Mouse (Mus musculus) bone marrow macrophage, adult 2 months (primary cell): ENCODE measurements around the gene Acer2.

Source experiments
- CTCF ChIP-seq: IDR thresholded peaks from 2 replicates; pipeline ENCODE4 v1.5.1; 2012; ENCODE audit warnings: low read depth, mild to moderate bottlenecking, low read length, moderate library complexity
- POLR2A ChIP-seq: IDR thresholded peaks from 2 replicates; pipeline ENCODE4 v1.6.1; 2012; ENCODE audit warnings: mild to moderate bottlenecking, low read depth, low read length, borderline replicate concordance

GRCm38 (mm10) chr4:86886160-86886878 is 12.1 kb downstream of the Acer2 start:
- TF ChIP-seq POLR2A = no peak
- TF ChIP-seq CTCF = no peak
